Mouse (Mus musculus): ENCODE data around the gene Ankzf1. TPM values are rescaled to one million over a fixed set of nuclear protein-coding genes. Genes with fewer than 3 reads are reported as not detected.

The Ankzf1 gene
- total RNA-seq, 2 experiments from 2014 or later, result 10.0 to 12.0 TPM

GRCm38 (mm10) chr1:75190577-75190976, 1.4 kb upstream of the Ankzf1 start:
- DNase-seq, result no peak

GRCm38 (mm10) chr1:75191258-75191621, 711 bp upstream of the Ankzf1 start:
- no peak for DNase-seq

GRCm38 (mm10) chr1:75192452-75192851, 501 bp downstream of the Ankzf1 start:
- peak; percentile 37 for DNase-seq

GRCm38 (mm10) chr1:75201236-75201635, 9.3 kb downstream of the Ankzf1 start:
- no peak for DNase-seq

- DNase-seq, result peak; percentile 52
These were observed 17.2 kb downstream of the Ankzf1 start for GRCm38 (mm10) chr1:75208967-75209678.

- peak; percentile 97 for DNase-seq
These were observed 18.5 kb downstream of the Ankzf1 start, which contains the start of the genes Glb1l and Stk16 for GRCm38 (mm10) chr1:75210136-75211087. Glb1l (minus strand) TSS chr1:75210813. Stk16 (plus strand) TSS chr1:75210838.

GRCm38 (mm10) chr1:75211141-75211708, 19.3 kb downstream of the Ankzf1 start:
- no peak for DNase-seq

GRCm38 (mm10) chr1:75212542-75212941, 20.6 kb downstream of the Ankzf1 start:
- DNase-seq, result no peak

GRCm38 (mm10) chr1:75213096-75213495, 21.1 kb downstream of the Ankzf1 start:
- DNase-seq, result no peak

- no peak for DNase-seq
These were observed 22.5 kb downstream of the Ankzf1 start for GRCm38 (mm10) chr1:75214442-75214841.

- peak; percentile 85 for DNase-seq
These were observed 22.9 kb downstream of the Ankzf1 start for GRCm38 (mm10) chr1:75214886-75215285.

GRCm38 (mm10) chr1:75215785-75216184, 23.8 kb downstream of the Ankzf1 start:
- no peak for DNase-seq

GRCm38 (mm10) chr1:75216797-75217585, 25.0 kb downstream of the Ankzf1 start:
- peak; percentile 59 for DNase-seq

- no peak for DNase-seq
These were observed 25.9 kb downstream of the Ankzf1 start for GRCm38 (mm10) chr1:75217893-75218226.

- DNase-seq, result peak; percentile 78
These were observed 26.5 kb downstream of the Ankzf1 start for GRCm38 (mm10) chr1:75218227-75219001.

- peak; percentile 91 for DNase-seq
These were observed 27.1 kb downstream of the Ankzf1 start for GRCm38 (mm10) chr1:75219078-75219477.

GRCm38 (mm10) chr1:75219531-75219930, 27.6 kb downstream of the Ankzf1 start, which contains the start of gene Tuba4a:
Tuba4a (minus strand) TSS chr1:75219865.
- DNase-seq, result peak; percentile 50

GRCm38 (mm10) chr1:75221538-75221937, 29.6 kb downstream of the Ankzf1 start:
- no peak for DNase-seq

- DNase-seq, result no peak
These were observed 31.0 kb downstream of the Ankzf1 start for GRCm38 (mm10) chr1:75222926-75223325.

- DNase-seq, result no peak
These were observed 31.6 kb downstream of the Ankzf1 start for GRCm38 (mm10) chr1:75223532-75223931.

GRCm38 (mm10) chr1:75225473-75225872, 33.5 kb downstream of the Ankzf1 start:
- no peak for DNase-seq
